Mouse (Mus musculus) erythroblast, adult 5-6 weeks (primary cell): Measurements from ENCODE around the gene Lix1. TPM values are rescaled to one million over a fixed set of nuclear protein-coding genes. Genes with fewer than 3 reads are reported as not detected.

ENCODE experiments used
- ATAC-seq: replicated peaks from 2 replicates; pipeline ENCODE4 v1.8.0; 2016; ENCODE audit warnings: moderate number of reproducible peaks, mild to moderate bottlenecking, moderate TSS enrichment, inconsistent platforms; ENCODE audit not compliant: poor library complexity, low FRiP score, severe bottlenecking
- total RNA-seq, 2 experiments: library from RNA; stranded (forward) in 1 of 2; stranded (reverse) in 1 of 2; fragments of 150-400 nt in 1 of 2; fragments of 200-764, 138-1000 nt in 1 of 2; gene quantifications; 2 replicates each; pipeline versions ENCODE4 v1.2.3 to v1.2.4; 2015 to 2017; ENCODE audit warnings: low replicate concordance in 2 of 2

Gene Lix1
- total RNA-seq (2015; ENCODE audit: low replicate concordance) (0.42 TPM in 1 of 2 replicates, not detected in the other), total RNA-seq (2017; ENCODE audit: low replicate concordance) (not detected in 2 replicates)

GRCm38 (mm10) chr17:17402222-17403004, at the start of gene Lix1:
Gene Lix1, plus strand, starts transcription at chr17:17402672.
- ATAC-seq: no peak

GRCm38 (mm10) chr17:17373550-17373917, 28.9 kb upstream of the Lix1 start:
- no peak; the same call in 1 of the 2 replicates for ATAC-seq

DNA sequence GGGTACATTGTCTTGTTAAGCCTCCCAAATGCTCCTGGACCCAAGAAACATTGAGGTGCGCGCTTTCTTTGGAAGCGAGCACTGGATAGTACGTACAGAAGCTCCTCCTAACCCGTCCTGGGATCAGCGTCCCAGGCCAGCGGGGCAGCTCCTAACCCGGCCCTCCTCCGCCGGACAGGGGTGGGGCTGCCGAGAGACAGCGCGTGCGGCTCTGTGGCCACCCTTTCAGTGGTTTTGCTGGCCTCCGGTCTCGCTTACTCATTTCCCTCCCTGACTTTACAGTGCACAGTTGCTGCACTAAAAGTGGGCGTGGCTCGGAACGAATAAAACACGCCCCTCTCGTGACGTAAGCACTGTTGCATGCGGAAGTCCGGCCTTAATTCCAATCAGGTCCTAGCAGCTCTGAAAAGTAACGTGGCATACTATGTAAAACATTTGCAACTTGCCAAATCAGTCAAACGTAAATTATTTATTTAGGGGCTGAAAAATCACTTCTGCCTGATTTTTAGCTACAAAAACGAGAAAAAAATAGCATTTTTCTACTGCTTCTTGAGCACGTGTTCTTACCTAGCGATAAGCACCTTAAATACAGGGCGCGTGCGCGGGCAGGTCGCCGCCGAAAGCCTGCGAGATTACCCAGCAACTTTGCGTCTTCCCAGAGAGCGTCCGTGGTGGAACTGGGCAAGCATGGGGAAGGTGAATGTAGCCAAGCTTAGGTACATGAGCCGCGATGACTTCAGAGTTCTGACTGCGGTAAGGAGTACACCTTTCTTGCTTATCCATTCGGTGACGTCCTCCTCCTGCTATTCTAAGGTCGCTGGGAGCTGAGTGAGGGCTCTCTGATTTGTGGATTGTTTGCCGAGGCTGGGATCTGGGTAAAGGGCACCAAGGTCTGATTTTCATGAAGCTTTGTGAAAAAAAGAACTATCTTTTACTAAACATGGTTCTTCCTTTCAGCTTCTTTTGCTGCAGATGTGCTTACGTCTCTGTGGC, 28.3 kb upstream of the Lix1 start, which contains the start of gene Riok2:
Riok2 (plus strand) TSS at position 392 of the 993 bp plus-strand sequence.
- peak; percentile 97 for ATAC-seq

DNA sequence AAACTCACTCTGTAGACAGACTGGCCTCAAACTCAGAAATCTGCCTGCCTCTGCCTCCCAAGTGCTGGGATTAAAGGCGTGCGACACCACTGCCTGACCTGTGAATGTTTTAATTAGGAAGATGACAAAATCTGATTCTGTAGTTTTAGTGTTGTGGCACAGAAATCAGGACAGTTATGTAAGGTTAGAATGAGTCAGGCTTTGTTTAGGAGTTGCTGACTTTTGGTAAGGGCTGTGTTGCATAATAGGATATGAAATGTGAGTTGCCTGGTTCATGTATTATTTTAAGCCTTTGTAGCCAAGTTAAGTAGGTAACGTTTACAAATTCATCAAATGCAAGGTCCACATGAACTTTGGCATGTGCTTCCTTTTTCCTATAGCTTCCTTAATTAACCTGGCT, 26.9 kb upstream of the Lix1 start:
- no peak for ATAC-seq

DNA sequence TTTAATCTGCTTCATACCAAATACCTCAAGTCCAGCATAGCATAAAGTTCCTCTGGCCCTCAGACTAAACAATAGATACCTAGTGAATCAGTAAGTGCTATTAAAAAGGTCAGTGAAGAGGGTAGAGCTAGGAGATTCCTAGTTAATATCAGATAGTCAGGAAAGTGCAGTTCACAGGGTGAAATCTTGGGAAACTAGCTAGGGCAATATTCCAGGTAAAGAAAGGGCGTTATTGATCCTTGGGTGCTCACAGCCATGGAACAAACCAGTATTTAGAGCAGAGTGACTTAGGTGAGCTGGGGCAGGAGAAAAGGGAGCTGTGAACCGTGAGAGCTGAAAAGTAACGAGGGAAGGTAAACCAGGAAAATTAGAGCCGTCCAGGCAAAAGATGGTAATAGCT, 18.8 kb upstream of the Lix1 start:
- ATAC-seq: no peak

- no peak for ATAC-seq
These were observed 18.0 kb upstream of the Lix1 start for GRCm38 (mm10) chr17:17384502-17384901.

- no peak for ATAC-seq
These were observed 16.4 kb upstream of the Lix1 start for GRCm38 (mm10) chr17:17386117-17386516.

DNA sequence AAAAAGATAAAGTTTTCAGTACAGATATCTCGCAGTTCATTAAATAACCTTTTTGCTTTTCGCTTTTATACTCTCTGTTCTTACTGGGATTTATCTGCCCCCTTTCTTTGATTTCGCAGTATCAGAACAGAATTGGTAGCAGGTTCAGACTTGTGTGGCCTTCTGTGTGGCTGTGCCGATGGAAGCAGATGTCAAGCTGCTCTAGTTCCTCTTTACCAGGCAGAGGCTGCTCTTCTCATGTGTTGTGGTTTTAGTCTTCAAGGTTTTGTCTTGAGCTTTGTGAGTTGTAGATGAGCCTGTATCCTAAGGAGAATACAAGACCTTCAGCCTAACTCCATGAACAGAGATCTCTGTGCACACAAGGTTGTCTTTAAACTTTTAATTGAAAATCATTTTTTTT, 10.6 kb upstream of the Lix1 start:
- no peak for ATAC-seq

GRCm38 (mm10) chr17:17392863-17393262, 9.6 kb upstream of the Lix1 start:
- ATAC-seq: no peak

DNA sequence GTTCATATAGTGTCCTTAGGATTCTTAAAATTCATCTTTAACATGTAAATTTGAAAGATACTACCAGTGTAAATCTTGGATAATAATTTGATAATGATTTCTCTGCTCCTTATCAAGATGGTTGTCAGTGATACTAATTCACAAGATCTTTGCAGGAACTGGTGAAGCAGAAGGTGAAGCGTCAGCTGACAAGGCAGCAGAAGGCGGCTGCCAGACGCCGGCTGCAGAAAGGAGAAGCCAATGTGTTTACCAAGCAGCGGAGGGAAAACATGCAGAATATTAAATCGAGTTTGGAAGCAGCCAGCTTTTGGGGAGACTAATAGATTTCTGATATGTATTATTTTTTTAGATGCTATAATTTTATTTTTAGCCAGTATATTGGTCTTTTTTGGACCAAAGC, 9.2 kb upstream of the Lix1 start:
- no peak for ATAC-seq

DNA sequence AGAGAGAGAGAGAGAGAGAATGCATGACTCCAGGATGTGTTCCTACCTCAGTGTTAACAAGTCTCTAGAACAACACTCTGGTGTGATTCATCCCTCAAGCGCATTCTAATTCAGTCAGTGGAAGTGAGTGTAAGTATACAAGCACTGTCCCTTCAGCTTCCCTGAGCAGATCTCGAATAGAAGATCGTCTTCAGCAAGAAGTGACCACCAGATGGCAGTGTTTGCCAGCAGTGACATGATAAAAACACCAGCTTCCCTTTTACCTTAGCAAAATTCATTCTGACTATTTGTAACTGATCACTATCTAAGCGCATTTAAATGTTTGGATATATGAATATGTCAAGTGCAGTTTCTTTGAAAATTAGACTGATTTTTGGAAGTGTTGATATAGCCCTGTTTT, 8.1 kb upstream of the Lix1 start:
- no peak; the same call in 1 of the 2 replicates for ATAC-seq

- ATAC-seq: no peak
These were observed 5.6 kb upstream of the Lix1 start for GRCm38 (mm10) chr17:17396869-17397268.

DNA sequence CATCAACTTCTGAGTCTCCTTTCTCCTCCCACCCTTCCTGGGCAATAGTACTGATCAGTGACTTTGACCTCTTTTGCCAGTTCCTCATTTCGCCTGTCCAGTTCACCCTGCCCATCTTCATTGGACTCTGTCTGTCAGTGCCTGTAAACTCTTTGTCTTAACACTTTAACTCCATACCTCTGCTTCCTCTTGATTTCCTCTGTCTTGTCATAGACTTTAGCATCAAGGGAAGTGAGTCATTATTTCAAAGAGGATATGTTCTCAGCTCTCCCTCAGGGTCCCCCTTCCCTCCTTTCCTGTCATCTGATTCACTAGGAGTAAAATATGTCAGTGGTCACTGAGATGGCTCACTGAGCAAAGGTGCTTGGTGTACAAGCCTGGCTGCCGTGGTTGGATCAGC, 3.8 kb upstream of the Lix1 start:
- no peak for ATAC-seq

DNA sequence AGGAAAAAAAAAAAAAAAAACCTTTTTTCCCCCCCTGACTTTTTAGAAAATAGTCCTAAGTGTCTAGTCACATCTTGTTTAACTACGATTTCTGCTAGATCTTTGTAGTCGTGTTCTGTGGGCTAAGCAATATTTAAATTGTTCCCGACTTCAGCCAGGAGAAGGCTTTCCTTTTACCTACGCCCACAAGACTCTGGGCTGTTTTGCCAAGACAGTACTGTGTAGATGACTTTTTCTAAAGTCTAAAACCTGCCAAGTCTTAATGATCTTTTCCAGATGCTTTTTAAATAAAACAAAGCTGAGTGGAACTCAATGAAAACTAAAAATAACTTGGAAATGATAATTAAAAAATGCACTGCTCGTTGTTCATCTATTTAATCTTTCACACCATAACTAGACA, 566 bp downstream of the Lix1 start:
- no peak for ATAC-seq

- ATAC-seq: no peak
These were observed 1.2 kb downstream of the Lix1 start for GRCm38 (mm10) chr17:17403578-17404112.

DNA sequence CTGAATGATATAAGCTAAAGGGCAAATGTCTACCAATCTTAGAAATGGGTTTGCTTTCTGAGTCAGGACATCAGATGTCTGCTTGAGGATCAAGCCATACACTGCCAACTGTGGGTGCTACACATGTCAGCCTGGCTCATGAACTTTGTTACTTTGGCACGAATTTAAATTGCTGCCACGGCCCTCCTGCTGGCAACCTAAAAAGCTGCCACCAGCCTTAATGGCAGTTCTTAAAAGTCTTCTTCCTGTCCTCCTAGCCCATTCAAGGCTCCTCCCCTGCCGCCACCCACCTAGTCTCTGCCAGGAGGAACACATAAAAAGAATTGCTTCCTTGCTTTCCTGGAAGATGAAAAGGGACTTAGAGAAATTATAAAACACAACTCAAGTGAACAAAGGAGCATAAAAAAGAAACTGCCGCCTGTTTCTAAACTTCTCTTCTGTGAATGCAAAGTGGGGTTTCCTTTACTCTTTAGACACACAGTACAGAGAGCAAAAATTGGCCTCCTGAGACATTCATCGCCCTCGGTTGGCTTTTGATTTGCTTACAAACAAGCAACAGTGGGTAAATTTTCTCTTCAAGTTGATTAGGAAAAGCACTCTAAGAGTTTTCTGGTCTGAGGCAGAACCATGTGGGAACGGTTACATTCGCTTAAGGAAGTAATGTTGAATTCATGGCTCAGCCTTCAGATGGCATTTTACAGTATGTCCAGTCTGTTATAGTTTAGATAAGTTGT, 2.5 kb downstream of the Lix1 start:
- no peak for ATAC-seq

DNA sequence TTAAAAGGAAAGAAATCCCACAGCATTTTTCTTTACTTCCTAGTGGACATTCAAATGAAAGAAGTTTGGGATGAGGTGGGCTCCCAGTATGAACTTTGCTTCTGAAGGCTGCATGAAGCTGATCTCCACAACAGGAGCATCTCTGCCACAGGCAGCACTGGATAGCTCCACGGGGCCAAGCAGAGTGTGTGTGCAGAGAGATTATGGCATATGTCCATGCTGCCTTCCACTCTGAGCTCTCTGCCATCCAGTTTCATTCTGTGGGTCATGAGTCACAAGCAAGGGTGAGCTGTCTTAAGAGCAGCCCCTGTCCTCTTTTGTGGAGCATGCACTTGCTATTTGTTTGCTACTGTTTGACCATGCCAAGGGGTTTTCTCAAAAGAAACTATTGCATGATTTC, 3.1 kb downstream of the Lix1 start:
- no peak for ATAC-seq

GRCm38 (mm10) chr17:17408137-17408536, 5.7 kb downstream of the Lix1 start:
- ATAC-seq: no peak

GRCm38 (mm10) chr17:17408720-17409478, 6.4 kb downstream of the Lix1 start:
- ATAC-seq: no peak
